Mouse (Mus musculus): Measurements from ENCODE around the gene Ccnd3. TPM values are rescaled to one million over a fixed set of nuclear protein-coding genes. Genes with fewer than 3 reads are reported as not detected.

Gene Ccnd3
- 247 and 292 TPM in 2 replicates for polyA plus RNA-seq (2012)

DNA sequence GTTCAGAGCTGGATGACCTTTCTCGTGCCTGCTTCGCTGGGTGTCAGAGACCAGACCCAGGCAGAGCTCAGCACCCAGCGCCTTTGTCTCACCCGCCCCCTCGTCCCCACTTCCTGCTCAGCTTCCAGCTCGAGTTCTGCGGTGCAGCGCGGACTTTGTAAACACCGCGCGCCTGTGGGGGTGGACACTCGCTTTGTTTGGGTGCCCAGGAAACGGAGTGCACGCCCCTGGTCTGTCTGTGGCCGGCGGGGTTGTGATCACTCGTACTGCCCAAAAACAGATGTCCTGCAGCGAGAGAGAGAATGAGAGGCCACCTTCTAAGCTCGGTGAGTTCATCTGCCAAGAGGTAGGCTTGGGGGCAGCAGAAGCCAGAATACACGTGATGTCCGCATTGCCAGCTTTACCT is at the start of gene Ccnd3:
Gene Ccnd3 (plus strand): TSS at position 111 of the 406 bp plus-strand sequence.
- Histone ChIP-seq H3K4me1 (ENCODE audit: control insufficient read depth) (peaks cover 73% of the 10 kb centered on the region), H3K36me3 (ENCODE audit: control insufficient read depth) (peaks cover 17% of the 10 kb centered on the region), H3K27me3 (ENCODE audit: control insufficient read depth) (no peaks in the 10 kb centered on the region), H3K9me3 (ENCODE audit: control insufficient read depth, low read length) (no peaks in the 10 kb centered on the region), H3K4me3 (replicated peaks) (peak within 1 kb of the TSS; percentile 66)
- no peak for TF ChIP-seq TAL1 (IDR thresholded peaks at IDR 0.05; ENCODE audit: low read length)
- no peak for TF ChIP-seq GATA1 (IDR thresholded peaks at IDR 0.05; ENCODE audit: low read length)

DNA sequence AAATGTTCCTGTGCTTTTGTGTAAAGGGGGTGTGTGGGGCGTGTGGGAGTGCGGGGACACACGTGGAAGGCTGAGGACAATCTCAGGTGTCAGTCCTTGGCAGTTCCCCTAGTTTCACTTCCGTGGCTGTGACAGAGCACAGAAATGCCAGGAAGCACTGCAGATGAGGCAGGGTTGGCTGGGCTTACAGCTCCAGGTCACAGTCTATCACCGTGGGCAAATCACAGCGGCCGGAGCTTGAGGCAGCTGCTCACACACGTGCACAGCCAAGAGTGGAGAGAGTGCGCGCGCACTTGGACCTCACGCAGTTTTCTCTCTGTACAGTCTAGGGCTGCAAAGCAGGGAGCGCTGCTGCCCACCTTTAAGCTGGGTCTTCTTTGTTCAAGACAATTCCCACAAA is 46.5 kb upstream of the Ccnd3 start:
- no peaks in the 10 kb centered on the region for H3K9me3 ChIP-seq (ENCODE audit: control insufficient read depth, low read length)
- no peak overlapping the region for H3K4me3 ChIP-seq (replicated peaks)
- no peaks in the 10 kb centered on the region for H3K27me3 ChIP-seq (ENCODE audit: control insufficient read depth)
- H3K36me3 ChIP-seq (ENCODE audit: control insufficient read depth), result no peaks in the 10 kb centered on the region
- H3K4me1 ChIP-seq (ENCODE audit: control insufficient read depth), result peaks cover 14% of the 10 kb centered on the region; the same call in 1 of the 2 replicates
- TF ChIP-seq GATA1 (IDR thresholded peaks at IDR 0.05; ENCODE audit: low read length) (no peak), TAL1 (IDR thresholded peaks at IDR 0.05; ENCODE audit: low read length) (no peak)

DNA sequence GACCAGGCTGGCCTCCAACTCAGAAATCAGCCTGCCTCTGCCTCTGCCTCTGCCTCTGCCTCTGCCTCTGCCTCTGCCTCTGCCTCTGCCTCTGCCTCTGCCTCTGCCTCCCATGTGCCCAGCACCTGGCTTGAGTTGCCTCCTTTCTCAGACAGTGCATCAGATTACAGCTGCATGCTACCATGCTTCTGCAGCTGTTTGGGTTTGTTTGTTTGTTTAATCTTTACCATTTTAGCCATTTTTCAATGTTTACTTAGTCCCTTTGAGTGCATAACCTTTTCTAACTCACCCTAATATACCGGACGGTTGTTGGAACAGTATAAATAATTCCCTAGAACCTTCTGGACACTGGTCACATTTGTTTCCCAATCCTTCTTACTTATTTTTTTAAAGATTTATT is 45.9 kb upstream of the Ccnd3 start:
- Histone ChIP-seq H3K9me3 (ENCODE audit: control insufficient read depth, low read length) (no peaks in the 10 kb centered on the region), H3K36me3 (ENCODE audit: control insufficient read depth) (no peaks in the 10 kb centered on the region), H3K4me3 (replicated peaks) (no peak overlapping the region), H3K4me1 (ENCODE audit: control insufficient read depth) (peaks cover 14% of the 10 kb centered on the region; the same call in 1 of the 2 replicates), H3K27me3 (ENCODE audit: control insufficient read depth) (no peaks in the 10 kb centered on the region)
- no peak for TF ChIP-seq GATA1 (IDR thresholded peaks at IDR 0.05; ENCODE audit: low read length)

DNA sequence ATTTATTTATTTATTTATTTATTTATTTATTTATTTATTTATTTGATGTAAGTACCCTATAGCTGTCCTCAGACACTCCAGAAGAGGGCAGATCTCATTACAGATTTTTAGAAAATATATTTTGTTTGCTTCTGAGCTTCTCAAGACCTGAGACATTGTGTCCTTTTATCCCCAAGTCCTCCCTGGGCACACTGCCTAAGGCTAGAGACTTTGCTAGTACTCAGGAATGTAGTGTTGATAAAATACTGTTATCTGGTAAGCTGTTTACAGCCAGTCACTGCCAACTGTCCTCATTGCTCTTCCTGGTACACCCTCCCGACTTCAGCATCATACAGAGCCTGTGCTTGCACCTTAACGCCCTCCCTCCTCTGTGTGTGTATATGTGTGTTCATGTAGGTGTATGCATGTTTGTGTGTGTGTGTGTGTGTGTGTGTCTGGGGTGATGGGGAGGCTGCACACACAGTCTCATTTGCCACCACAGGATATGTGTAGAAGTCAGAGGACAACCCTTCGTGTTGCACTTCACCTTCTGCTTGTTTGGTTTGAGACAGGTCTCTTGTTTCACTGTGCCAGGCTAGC is 45.4 kb upstream of the Ccnd3 start:
- peaks cover 14% of the 10 kb centered on the region; the same call in 1 of the 2 replicates for H3K4me1 ChIP-seq (ENCODE audit: control insufficient read depth)
- TF ChIP-seq GATA1 (IDR thresholded peaks at IDR 0.05; ENCODE audit: low read length) (no peak), TAL1 (IDR thresholded peaks at IDR 0.05; ENCODE audit: low read length) (no peak)
- H3K9me3 ChIP-seq (ENCODE audit: control insufficient read depth, low read length), result no peaks in the 10 kb centered on the region
- no peaks in the 10 kb centered on the region for H3K27me3 ChIP-seq (ENCODE audit: control insufficient read depth)
- no peaks in the 10 kb centered on the region for H3K36me3 ChIP-seq (ENCODE audit: control insufficient read depth)
- no peak overlapping the region for H3K4me3 ChIP-seq (replicated peaks)

DNA sequence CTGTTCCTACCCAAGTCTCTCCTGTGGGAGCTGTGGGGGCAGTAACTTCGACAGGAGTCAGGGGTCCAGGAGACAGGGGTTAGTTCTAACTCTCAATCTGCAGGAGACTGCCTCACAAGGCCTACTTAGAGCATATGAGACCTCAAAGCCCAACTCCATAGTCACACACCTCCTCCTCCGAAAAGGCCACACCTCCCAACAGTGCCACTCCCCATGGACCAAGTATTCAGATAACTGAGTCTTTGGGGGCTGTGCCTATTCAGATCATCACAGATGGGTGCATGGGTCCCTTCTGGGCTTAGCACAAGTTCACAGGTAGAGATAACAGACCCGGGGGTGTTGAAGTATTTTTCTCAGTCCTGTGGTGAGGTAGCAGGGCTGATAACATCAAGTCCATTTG is 43.2 kb upstream of the Ccnd3 start:
- Histone ChIP-seq H3K4me3 (replicated peaks) (no peak overlapping the region), H3K4me1 (ENCODE audit: control insufficient read depth) (peaks cover 9% of the 10 kb centered on the region; the same call in 1 of the 2 replicates), H3K9me3 (ENCODE audit: control insufficient read depth, low read length) (no peaks in the 10 kb centered on the region), H3K27me3 (ENCODE audit: control insufficient read depth) (peaks cover 2% of the 10 kb centered on the region; the same call in 1 of the 2 replicates), H3K36me3 (ENCODE audit: control insufficient read depth) (no peaks in the 10 kb centered on the region)
- TF ChIP-seq TAL1 (IDR thresholded peaks at IDR 0.05; ENCODE audit: low read length) (no peak), GATA1 (IDR thresholded peaks at IDR 0.05; ENCODE audit: low read length) (no peak)

DNA sequence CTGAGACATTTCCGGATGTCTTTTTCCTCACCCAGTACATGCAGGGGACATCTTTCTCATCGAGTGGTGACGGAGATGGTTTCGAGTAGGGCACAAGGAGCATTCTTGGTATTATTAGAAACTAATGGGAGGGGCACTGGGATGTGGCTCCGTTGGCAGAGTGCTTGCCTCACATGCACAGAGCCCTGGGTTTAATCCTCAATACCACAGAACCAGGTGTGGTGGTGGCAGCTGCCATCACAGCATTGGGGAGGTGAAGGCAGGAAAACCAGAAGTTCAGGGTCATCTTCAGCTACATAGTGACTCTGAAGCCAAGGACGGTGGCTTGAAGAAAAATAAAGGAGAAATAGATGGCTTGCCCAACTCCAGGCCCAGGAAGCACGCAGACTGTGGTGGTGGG is 42.6 kb upstream of the Ccnd3 start:
- Histone ChIP-seq H3K4me3 (replicated peaks) (no peak overlapping the region), H3K9me3 (ENCODE audit: control insufficient read depth, low read length) (no peaks in the 10 kb centered on the region), H3K4me1 (ENCODE audit: control insufficient read depth) (peaks cover 7% of the 10 kb centered on the region; the same call in 1 of the 2 replicates), H3K27me3 (ENCODE audit: control insufficient read depth) (peaks cover 7% of the 10 kb centered on the region), H3K36me3 (ENCODE audit: control insufficient read depth) (no peaks in the 10 kb centered on the region)
- TF ChIP-seq GATA1 (IDR thresholded peaks at IDR 0.05; ENCODE audit: low read length) (no peak), TAL1 (IDR thresholded peaks at IDR 0.05; ENCODE audit: low read length) (no peak)

DNA sequence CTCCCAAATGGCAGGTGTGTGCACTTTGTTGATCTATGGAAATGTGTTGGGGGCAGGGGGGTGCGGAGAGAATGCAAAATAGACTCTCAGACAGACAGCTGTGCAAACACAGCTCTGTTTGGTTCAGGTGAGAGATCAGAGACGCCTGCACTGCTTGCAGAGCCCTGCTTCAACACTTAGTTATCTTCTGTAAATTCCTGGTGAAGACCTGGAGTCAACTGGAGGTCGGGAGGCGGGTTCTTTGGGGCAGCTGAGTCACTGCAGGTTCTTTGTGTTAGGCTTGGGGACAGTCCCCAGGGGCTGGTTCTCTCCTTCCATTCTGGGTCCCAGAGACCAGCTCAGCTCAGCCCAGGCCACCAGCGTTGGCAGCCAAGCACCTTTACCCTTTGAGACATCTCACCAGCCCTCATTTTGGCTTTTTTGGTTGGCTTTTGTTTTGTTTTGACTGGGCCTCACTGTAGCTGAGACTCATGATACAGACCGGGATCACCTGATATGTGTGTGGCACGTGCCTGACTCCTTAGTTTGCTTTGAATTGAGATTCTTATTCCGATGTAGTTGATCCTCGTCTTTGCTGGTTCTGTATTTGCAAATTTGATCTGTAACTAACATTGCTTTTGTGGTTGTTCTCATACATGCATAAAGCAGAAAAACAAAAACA is 42.0 kb upstream of the Ccnd3 start:
- no peak for TF ChIP-seq GATA1 (IDR thresholded peaks at IDR 0.05; ENCODE audit: low read length)
- no peak for TF ChIP-seq TAL1 (IDR thresholded peaks at IDR 0.05; ENCODE audit: low read length)
- Histone ChIP-seq H3K27me3 (ENCODE audit: control insufficient read depth) (peaks cover 14% of the 10 kb centered on the region), H3K36me3 (ENCODE audit: control insufficient read depth) (no peaks in the 10 kb centered on the region), H3K4me3 (replicated peaks) (no peak overlapping the region), H3K9me3 (ENCODE audit: control insufficient read depth, low read length) (no peaks in the 10 kb centered on the region), H3K4me1 (ENCODE audit: control insufficient read depth) (peaks cover 7% of the 10 kb centered on the region; the same call in 1 of the 2 replicates)

DNA sequence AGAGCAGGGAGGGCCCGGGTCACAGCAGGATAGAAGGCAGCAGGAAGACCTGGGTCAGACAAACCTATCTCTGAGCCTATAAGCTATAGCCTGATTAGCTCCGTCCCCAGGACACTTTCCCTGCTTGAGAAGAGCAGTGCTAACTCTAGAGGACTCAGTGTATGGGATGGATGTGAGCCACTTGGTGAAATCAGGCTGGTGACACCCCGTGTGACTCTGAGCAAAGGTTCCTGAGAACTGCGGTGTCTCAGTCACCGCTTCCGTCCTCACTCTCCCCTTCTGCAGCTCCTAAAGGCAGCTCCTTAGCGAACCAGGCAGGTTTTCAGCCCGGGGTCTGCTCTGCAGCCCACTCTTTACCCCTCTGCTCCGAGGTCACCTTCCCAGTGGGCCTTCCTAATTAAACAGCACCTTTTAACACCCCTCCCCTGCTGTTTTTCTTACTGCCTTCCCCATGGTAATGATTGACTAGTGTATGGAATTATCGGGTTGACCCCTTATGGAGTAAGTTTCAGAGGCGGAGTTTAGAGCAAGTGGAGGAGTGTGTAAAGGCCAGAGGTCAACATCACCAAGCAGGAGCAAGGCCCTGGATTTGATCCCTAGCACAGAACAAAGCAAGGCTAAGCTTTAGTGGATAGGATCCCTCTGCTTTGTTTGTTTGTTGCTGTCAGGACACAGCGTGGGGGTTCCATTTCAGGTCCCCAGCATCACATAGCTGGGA is 40.4 kb upstream of the Ccnd3 start:
- TF ChIP-seq GATA1 (IDR thresholded peaks at IDR 0.05; ENCODE audit: low read length) (no peak), TAL1 (IDR thresholded peaks at IDR 0.05; ENCODE audit: low read length) (no peak)
- no peaks in the 10 kb centered on the region for H3K36me3 ChIP-seq (ENCODE audit: control insufficient read depth)
- peaks cover 29% of the 10 kb centered on the region for H3K27me3 ChIP-seq (ENCODE audit: control insufficient read depth)
- no peak overlapping the region for H3K4me3 ChIP-seq (replicated peaks)
- no peaks in the 10 kb centered on the region for H3K9me3 ChIP-seq (ENCODE audit: control insufficient read depth, low read length)
- H3K4me1 ChIP-seq (ENCODE audit: control insufficient read depth), result peaks cover 13% of the 10 kb centered on the region

DNA sequence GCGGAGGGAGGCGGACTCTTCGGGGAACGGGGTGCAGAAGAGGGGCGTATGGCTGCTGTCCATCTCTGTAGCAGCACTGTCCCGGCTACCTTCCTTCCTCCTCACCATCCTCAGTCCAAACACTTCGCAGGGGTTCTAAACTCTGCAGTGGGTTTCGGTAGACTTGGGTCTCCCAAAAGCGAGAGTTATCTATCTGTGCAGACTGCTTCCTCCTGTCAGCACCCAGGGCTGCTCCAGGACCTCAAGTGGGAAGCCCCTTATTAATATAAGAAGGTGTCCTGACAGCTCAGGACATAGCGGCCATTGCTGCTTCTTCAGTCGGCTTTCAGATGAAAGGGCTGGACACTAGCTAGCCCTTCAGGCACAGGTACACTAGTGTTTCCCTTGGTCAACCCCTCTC is 39.8 kb upstream of the Ccnd3 start:
- no peaks in the 10 kb centered on the region for H3K36me3 ChIP-seq (ENCODE audit: control insufficient read depth)
- TF ChIP-seq TAL1 (IDR thresholded peaks at IDR 0.05; ENCODE audit: low read length) (no peak), GATA1 (IDR thresholded peaks at IDR 0.05; ENCODE audit: low read length) (no peak)
- no peaks in the 10 kb centered on the region for H3K9me3 ChIP-seq (ENCODE audit: control insufficient read depth, low read length)
- no peak overlapping the region for H3K4me3 ChIP-seq (replicated peaks)
- peaks cover 13% of the 10 kb centered on the region for H3K4me1 ChIP-seq (ENCODE audit: control insufficient read depth)
- peaks cover 33% of the 10 kb centered on the region for H3K27me3 ChIP-seq (ENCODE audit: control insufficient read depth)
